Mouse (Mus musculus): Measurements from ENCODE around the gene Fam155a. TPM values are rescaled to one million over a fixed set of nuclear protein-coding genes. Genes with fewer than 3 reads are reported as not detected.

Gene Fam155a
- polyA plus RNA-seq, 1 experiment from 2014 or later = 0.96 TPM

DNA sequence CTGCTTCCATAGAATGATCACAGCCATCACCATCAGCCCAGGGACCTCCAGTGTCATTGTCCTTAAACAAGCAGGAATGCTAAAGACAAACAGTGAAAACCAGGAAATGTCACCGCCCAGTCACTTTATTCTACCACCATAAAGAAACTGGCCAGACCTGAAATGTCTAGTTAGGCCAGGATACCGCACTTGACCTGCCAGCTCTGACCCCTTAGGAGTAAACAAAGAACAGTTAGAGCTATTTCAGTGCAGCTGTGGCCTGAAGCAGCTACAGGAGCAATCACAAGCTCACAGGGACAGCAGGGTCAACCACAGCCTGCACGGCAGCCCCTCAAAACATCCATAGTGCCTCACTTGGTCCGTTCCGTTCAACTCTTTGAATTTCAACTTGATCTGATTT, 599.1 kb downstream of the Fam155a start:
- Histone ChIP-seq H3K36me3 (ENCODE audit: control insufficient read depth, insufficient read depth) (no peaks in the 10 kb centered on the region), H3K9ac (ENCODE audit: low read depth, low read length) (no peak overlapping the region), H3K27ac (ENCODE audit: low read depth, low read length) (no peak overlapping the region), H3K4me2 (replicated peaks; ENCODE audit: low read depth) (no peak overlapping the region), H3K9me3 (ENCODE audit: control insufficient read depth) (no peaks in the 10 kb centered on the region), H3K4me3 (ENCODE audit: low read depth, low read length) (no peak overlapping the region), H3K27me3 (replicated peaks; ENCODE audit: control insufficient read depth, insufficient read depth, low read length) (no peaks in the 10 kb centered on the region), H3K4me1 (replicated peaks; ENCODE audit: control insufficient read depth, insufficient read depth, low read length) (no peaks in the 10 kb centered on the region)
- TF ChIP-seq CTCF (IDR thresholded peaks at IDR 0.05; ENCODE audit: low read depth) = no peak
- no peak for ATAC-seq
- WGBS = 38% methylated on average over 5 of the region's 5 CpGs

DNA sequence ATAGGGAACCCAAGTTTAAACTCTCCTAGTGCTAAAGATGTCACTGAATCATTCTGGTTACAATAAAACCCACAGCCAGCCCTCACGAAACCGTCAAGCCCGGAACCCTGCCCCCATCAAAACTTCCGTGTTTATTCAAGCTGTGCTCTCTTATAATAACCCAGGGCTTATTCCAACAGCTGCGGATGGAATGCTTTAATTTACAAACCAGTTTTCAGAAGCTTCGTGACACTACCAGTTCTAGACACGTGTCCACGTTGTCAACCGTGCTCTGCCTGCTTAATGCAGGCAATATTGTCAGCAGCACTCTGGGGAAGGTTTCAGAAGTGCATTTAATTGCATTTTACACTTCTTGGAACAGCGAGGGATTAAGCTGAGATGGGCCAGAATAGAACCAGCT, 603.0 kb downstream of the Fam155a start:
- Histone ChIP-seq H3K4me3 (ENCODE audit: low read depth, low read length) (no peak overlapping the region), H3K9ac (ENCODE audit: low read depth, low read length) (no peak overlapping the region), H3K27me3 (replicated peaks; ENCODE audit: control insufficient read depth, insufficient read depth, low read length) (no peaks in the 10 kb centered on the region), H3K4me1 (replicated peaks; ENCODE audit: control insufficient read depth, insufficient read depth, low read length) (no peaks in the 10 kb centered on the region), H3K27ac (ENCODE audit: low read depth, low read length) (no peak overlapping the region), H3K4me2 (replicated peaks; ENCODE audit: low read depth) (no peak overlapping the region), H3K9me3 (ENCODE audit: control insufficient read depth) (no peaks in the 10 kb centered on the region), H3K36me3 (ENCODE audit: control insufficient read depth, insufficient read depth) (no peaks in the 10 kb centered on the region)
- 35% methylated on average over 10 of the region's 10 CpGs for WGBS
- no peak for TF ChIP-seq CTCF (IDR thresholded peaks at IDR 0.05; ENCODE audit: low read depth)
- no peak for ATAC-seq

- WGBS = 71% methylated on average over 4 of the region's 4 CpGs
- Histone ChIP-seq H3K9me3 (ENCODE audit: control insufficient read depth) (no peaks in the 10 kb centered on the region), H3K4me2 (replicated peaks; ENCODE audit: low read depth) (no peak overlapping the region), H3K36me3 (ENCODE audit: control insufficient read depth, insufficient read depth) (no peaks in the 10 kb centered on the region), H3K27ac (ENCODE audit: low read depth, low read length) (no peak overlapping the region), H3K4me3 (ENCODE audit: low read depth, low read length) (no peak overlapping the region), H3K4me1 (replicated peaks; ENCODE audit: control insufficient read depth, insufficient read depth, low read length) (no peaks in the 10 kb centered on the region), H3K9ac (ENCODE audit: low read depth, low read length) (no peak overlapping the region), H3K27me3 (replicated peaks; ENCODE audit: control insufficient read depth, insufficient read depth, low read length) (no peaks in the 10 kb centered on the region)
- no peak for TF ChIP-seq CTCF (IDR thresholded peaks at IDR 0.05; ENCODE audit: low read depth)
- ATAC-seq = no peak
These were observed 609.4 kb downstream of the Fam155a start for GRCm38 (mm10) chr8:9161606-9162005.

- no peak for TF ChIP-seq CTCF (IDR thresholded peaks at IDR 0.05; ENCODE audit: low read depth)
- WGBS = 77% methylated on average over 7 of the region's 7 CpGs
- no peak for ATAC-seq
These were observed 611.6 kb downstream of the Fam155a start for GRCm38 (mm10) chr8:9159322-9159721.

GRCm38 (mm10) chr8:9158652-9159051, 612.3 kb downstream of the Fam155a start:
- no peaks in the 10 kb centered on the region for H3K4me1 ChIP-seq (replicated peaks; ENCODE audit: control insufficient read depth, insufficient read depth, low read length)
- no peak overlapping the region for H3K27ac ChIP-seq (ENCODE audit: low read depth, low read length)
- H3K9ac ChIP-seq (ENCODE audit: low read depth, low read length) = no peak overlapping the region
- no peaks in the 10 kb centered on the region for H3K36me3 ChIP-seq (ENCODE audit: control insufficient read depth, insufficient read depth)
- 80% methylated on average over 13 of the region's 13 CpGs for WGBS
- H3K9me3 ChIP-seq (ENCODE audit: control insufficient read depth) = no peaks in the 10 kb centered on the region
- TF ChIP-seq CTCF (IDR thresholded peaks at IDR 0.05; ENCODE audit: low read depth) = no peak
- no peaks in the 10 kb centered on the region for H3K27me3 ChIP-seq (replicated peaks; ENCODE audit: control insufficient read depth, insufficient read depth, low read length)
- H3K4me3 ChIP-seq (ENCODE audit: low read depth, low read length) = no peak overlapping the region
- ATAC-seq = no peak
- no peak overlapping the region for H3K4me2 ChIP-seq (replicated peaks; ENCODE audit: low read depth)

More at GRCm38 (mm10) chr8:9159322-9159721, 611.6 kb downstream of the Fam155a start:
- no peaks in the 10 kb centered on the region for H3K27me3 ChIP-seq (replicated peaks; ENCODE audit: control insufficient read depth, insufficient read depth, low read length)
- no peak overlapping the region for H3K27ac ChIP-seq (ENCODE audit: low read depth, low read length)
- H3K4me1 ChIP-seq (replicated peaks; ENCODE audit: control insufficient read depth, insufficient read depth, low read length) = no peaks in the 10 kb centered on the region
- no peak overlapping the region for H3K4me3 ChIP-seq (ENCODE audit: low read depth, low read length)
- no peaks in the 10 kb centered on the region for H3K36me3 ChIP-seq (ENCODE audit: control insufficient read depth, insufficient read depth)
- no peak overlapping the region for H3K9ac ChIP-seq (ENCODE audit: low read depth, low read length)
- H3K4me2 ChIP-seq (replicated peaks; ENCODE audit: low read depth) = no peak overlapping the region
- no peaks in the 10 kb centered on the region for H3K9me3 ChIP-seq (ENCODE audit: control insufficient read depth)

DNA sequence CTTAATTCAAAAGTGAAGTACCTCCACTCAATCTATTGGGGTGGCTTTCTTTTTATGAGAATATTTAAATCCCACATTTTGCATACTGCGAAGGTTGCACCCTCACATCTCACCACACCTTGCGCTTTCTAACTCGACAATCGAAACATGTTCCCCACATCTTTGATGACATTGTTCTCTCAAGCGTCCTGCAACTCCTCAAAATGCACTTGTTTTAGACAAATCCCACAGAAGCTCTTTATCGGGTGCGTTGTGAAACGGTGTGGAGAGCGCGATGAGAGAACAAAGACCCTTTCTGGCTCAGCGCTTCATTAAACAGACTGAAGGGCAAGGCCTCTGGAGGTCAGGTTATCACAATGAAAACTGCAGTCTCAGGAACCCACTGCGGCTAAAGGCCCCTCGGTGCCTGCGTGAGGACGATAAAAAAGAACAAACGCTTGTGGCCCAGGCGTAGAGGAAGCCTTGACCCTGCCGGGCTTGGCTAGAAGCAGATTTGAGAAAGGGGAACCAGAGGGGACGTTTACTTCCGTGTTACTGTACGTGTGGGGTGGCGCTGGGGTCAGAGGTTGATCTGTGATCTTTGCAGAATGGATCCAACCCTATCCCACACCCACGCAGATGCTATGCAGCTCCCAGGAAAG, 613.7 kb downstream of the Fam155a start:
- ATAC-seq = no peak
- H3K27me3 ChIP-seq (replicated peaks; ENCODE audit: control insufficient read depth, insufficient read depth, low read length) = no peaks in the 10 kb centered on the region
- no peaks in the 10 kb centered on the region for H3K36me3 ChIP-seq (ENCODE audit: control insufficient read depth, insufficient read depth)
- H3K9ac ChIP-seq (ENCODE audit: low read depth, low read length) = no peak overlapping the region
- H3K4me2 ChIP-seq (replicated peaks; ENCODE audit: low read depth) = 0 out of 2 replicates have a peak overlapping the region, but pooled peaks have one; percentile 17
- H3K4me3 ChIP-seq (ENCODE audit: low read depth, low read length) = no peak overlapping the region
- H3K27ac ChIP-seq (ENCODE audit: low read depth, low read length) = no peak overlapping the region
- WGBS = 35% methylated on average over 23 of the region's 23 CpGs
- TF ChIP-seq CTCF (IDR thresholded peaks at IDR 0.05; ENCODE audit: low read depth) = no peak
- no peaks in the 10 kb centered on the region for H3K4me1 ChIP-seq (replicated peaks; ENCODE audit: control insufficient read depth, insufficient read depth, low read length)
- H3K9me3 ChIP-seq (ENCODE audit: control insufficient read depth) = no peaks in the 10 kb centered on the region

Small RNAs within 50 kb of the gene (microRNA-seq; reads per million reads assigned to microRNA genes)
- gene Gm47312 = not detected

Other genes with a start within 250 kb of the Fam155a start
- not detected in 2 replicates for gene Gm10217, start 93.1 kb upstream of the Fam155a start, polyA plus RNA-seq (2015; fragmentation: Nextera tagmentation; extraction: Ambion mirVana)
- 3.0 and 3.5 TPM in 2 replicates for gene Lig4, start 206.5 kb upstream of the Fam155a start, polyA plus RNA-seq (2015; fragmentation: Nextera tagmentation; extraction: Ambion mirVana)
- gene Abhd13, start 206.5 kb upstream of the Fam155a start, polyA plus RNA-seq (2015; fragmentation: Nextera tagmentation; extraction: Ambion mirVana) = 14.6 and 14.8 TPM in 2 replicates
- gene Tnfsf13b, start 235.3 kb upstream of the Fam155a start, polyA plus RNA-seq (2015; fragmentation: Nextera tagmentation; extraction: Ambion mirVana) = 2.0 and 2.7 TPM in 2 replicates

All from intestine, postnatal 0 days (tissue).